Mouse (Mus musculus): ENCODE measurements at regions not wholly inside any gene's neighbourhood (a gene's known extent, or its start where the extent isn't known, plus 50 kb on each side); places are given as distances from the start of the nearest gene placed in this dataset.

DNA sequence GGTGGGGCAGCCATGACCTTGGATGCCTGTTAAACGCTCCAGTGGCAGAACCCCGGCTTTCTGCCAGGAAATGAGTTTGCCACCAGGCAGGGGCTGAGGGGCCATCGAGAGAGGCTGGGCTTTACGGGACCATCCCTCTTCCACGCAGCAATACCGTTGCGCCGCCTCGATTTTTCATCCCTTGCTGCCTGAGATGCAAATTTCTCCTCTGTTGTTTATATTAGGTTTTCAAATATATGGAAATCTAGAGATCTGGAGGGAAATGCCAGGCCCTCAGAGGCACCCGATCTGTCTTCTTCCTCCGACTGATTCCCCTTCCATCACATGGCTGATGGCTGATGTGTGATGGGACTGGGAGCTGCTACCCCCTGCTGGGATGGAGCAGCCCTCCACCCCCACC, 234.4 kb downstream of the Gm26897 start:
- Histone ChIP-seq H3K27ac (ENCODE audit: low read depth, low read length) (no peak overlapping the region), H3K4me2 (ENCODE audit: low read depth, low read length) (no peak overlapping the region), H3K9me3 (ENCODE audit: control insufficient read depth, low read length) (no peaks in the 10 kb centered on the region), H3K27me3 (ENCODE audit: control insufficient read depth, insufficient read depth, low read length) (no peaks in the 10 kb centered on the region), H3K4me1 (ENCODE audit: control insufficient read depth, insufficient read depth, low read length) (no peaks in the 10 kb centered on the region), H3K9ac (replicated peaks; ENCODE audit: low read depth, low read length) (no peak overlapping the region), H3K4me3 (ENCODE audit: low read depth, low read length) (no peak overlapping the region), H3K36me3 (ENCODE audit: control insufficient read depth, insufficient read depth, low read length) (no peaks in the 10 kb centered on the region)
- no peak for ATAC-seq (ENCODE audit: low read depth)
- WGBS, result 61% methylated on average over 11 of the region's 11 CpGs

GRCm38 (mm10) chr5:111968701-111969100, 235.0 kb downstream of the Gm26897 start:
- Histone ChIP-seq H3K9me3 (ENCODE audit: control insufficient read depth, low read length) (no peaks in the 10 kb centered on the region), H3K4me2 (ENCODE audit: low read depth, low read length) (no peak overlapping the region), H3K9ac (replicated peaks; ENCODE audit: low read depth, low read length) (no peak overlapping the region), H3K27me3 (ENCODE audit: control insufficient read depth, insufficient read depth, low read length) (no peaks in the 10 kb centered on the region), H3K4me1 (ENCODE audit: control insufficient read depth, insufficient read depth, low read length) (no peaks in the 10 kb centered on the region), H3K4me3 (ENCODE audit: low read depth, low read length) (no peak overlapping the region), H3K36me3 (ENCODE audit: control insufficient read depth, insufficient read depth, low read length) (no peaks in the 10 kb centered on the region), H3K27ac (ENCODE audit: low read depth, low read length) (no peak overlapping the region)
- no peak for ATAC-seq (ENCODE audit: low read depth)
- WGBS, result 78% methylated on average over 1 of the region's 1 CpGs

GRCm38 (mm10) chr5:111971193-111971592, 237.5 kb downstream of the Gm26897 start:
- H3K4me2 ChIP-seq (ENCODE audit: low read depth, low read length), result no peak overlapping the region
- H3K27me3 ChIP-seq (ENCODE audit: control insufficient read depth, insufficient read depth, low read length), result no peaks in the 10 kb centered on the region
- H3K9ac ChIP-seq (replicated peaks; ENCODE audit: low read depth, low read length), result no peak overlapping the region
- no peak for ATAC-seq (ENCODE audit: low read depth)
- no peak overlapping the region for H3K27ac ChIP-seq (ENCODE audit: low read depth, low read length)
- no peaks in the 10 kb centered on the region for H3K4me1 ChIP-seq (ENCODE audit: control insufficient read depth, insufficient read depth, low read length)
- H3K4me3 ChIP-seq (ENCODE audit: low read depth, low read length), result no peak overlapping the region
- H3K9me3 ChIP-seq (ENCODE audit: control insufficient read depth, low read length), result peaks cover 4% of the 10 kb centered on the region; the same call in 1 of the 2 replicates
- 81% methylated on average over 3 of the region's 3 CpGs for WGBS
- H3K36me3 ChIP-seq (ENCODE audit: control insufficient read depth, insufficient read depth, low read length), result no peaks in the 10 kb centered on the region

DNA sequence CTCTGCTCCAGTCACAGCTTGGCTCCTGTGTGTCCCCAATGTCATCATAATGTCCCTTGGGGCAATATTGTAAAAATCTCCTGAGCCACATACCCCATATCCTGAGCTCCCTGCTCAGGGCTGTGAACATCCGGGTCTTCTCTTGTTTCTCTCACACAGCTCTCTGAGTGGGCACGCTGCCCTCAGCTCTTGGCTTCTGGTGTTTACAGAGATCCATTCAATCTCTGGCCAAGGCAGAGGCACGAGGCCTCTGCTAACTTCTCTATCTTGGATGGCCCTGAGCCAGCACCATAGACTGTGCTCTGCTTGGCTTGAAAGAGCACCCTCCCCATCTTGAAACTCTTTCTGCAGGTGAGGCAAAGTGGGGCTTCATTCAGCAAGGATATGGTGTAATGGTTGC, 238.2 kb downstream of the Gm26897 start:
- H3K4me3 ChIP-seq (ENCODE audit: low read depth, low read length), result no peak overlapping the region
- H3K4me1 ChIP-seq (ENCODE audit: control insufficient read depth, insufficient read depth, low read length), result no peaks in the 10 kb centered on the region
- H3K27me3 ChIP-seq (ENCODE audit: control insufficient read depth, insufficient read depth, low read length), result no peaks in the 10 kb centered on the region
- no peak overlapping the region for H3K9ac ChIP-seq (replicated peaks; ENCODE audit: low read depth, low read length)
- H3K9me3 ChIP-seq (ENCODE audit: control insufficient read depth, low read length), result peaks cover 4% of the 10 kb centered on the region; the same call in 1 of the 2 replicates
- ATAC-seq (ENCODE audit: low read depth), result no peak
- no peak overlapping the region for H3K4me2 ChIP-seq (ENCODE audit: low read depth, low read length)
- H3K36me3 ChIP-seq (ENCODE audit: control insufficient read depth, insufficient read depth, low read length), result no peaks in the 10 kb centered on the region
- no peak overlapping the region for H3K27ac ChIP-seq (ENCODE audit: low read depth, low read length)
- WGBS, result 67% methylated on average over 3 of the region's 3 CpGs

DNA sequence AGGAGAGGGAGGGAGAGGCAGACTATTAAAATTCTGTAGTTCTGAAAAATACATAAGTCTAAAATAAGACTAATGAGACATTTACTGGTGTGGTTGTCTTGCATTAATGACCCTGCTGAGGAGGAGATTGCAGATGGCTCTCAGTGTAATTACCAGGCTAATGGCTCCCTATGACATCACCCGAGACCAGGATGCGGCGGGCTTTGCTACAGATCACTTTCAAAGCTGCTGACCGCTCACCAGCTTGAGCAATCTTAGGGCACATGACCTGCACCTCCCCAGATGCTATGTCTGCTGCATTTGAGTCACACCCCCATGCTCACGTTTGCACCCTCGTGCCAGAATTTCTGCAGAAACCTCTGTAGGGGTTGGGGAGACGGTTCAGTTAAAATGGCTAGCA, 242.0 kb downstream of the Gm26897 start:
- H3K4me3 ChIP-seq (ENCODE audit: low read depth, low read length), result no peak overlapping the region
- no peak; the same call in 1 of the 2 replicates for ATAC-seq (ENCODE audit: low read depth)
- no peak overlapping the region for H3K4me2 ChIP-seq (ENCODE audit: low read depth, low read length)
- no peaks in the 10 kb centered on the region for H3K36me3 ChIP-seq (ENCODE audit: control insufficient read depth, insufficient read depth, low read length)
- H3K27ac ChIP-seq (ENCODE audit: low read depth, low read length), result no peak overlapping the region
- H3K4me1 ChIP-seq (ENCODE audit: control insufficient read depth, insufficient read depth, low read length), result no peaks in the 10 kb centered on the region
- no peak overlapping the region for H3K9ac ChIP-seq (replicated peaks; ENCODE audit: low read depth, low read length)
- 5% methylated on average over 7 of the region's 7 CpGs for WGBS
- H3K27me3 ChIP-seq (ENCODE audit: control insufficient read depth, insufficient read depth, low read length), result no peaks in the 10 kb centered on the region
- peaks cover 4% of the 10 kb centered on the region; the same call in 1 of the 2 replicates for H3K9me3 ChIP-seq (ENCODE audit: control insufficient read depth, low read length)

DNA sequence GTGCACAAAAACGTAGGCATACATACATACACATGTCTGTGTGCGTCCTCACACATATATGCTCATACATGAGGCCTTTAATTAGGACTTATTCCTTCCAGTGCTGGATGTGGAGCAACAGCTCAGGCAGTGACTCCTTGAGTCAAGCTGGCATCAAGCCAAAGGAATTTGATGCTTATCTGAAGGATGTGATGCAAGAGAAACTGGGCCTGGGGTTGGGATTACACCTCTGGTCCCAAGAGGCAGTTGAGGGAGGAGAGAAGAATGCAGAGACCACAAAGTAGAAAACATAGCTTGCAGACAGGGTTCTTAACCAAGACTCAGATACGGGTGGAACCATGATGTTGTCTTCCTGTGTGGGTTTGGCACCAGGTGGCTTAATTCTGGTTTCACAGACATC, 245.9 kb downstream of the Gm26897 start:
- WGBS, result 88% methylated on average over 3 of the region's 3 CpGs
- ATAC-seq (ENCODE audit: low read depth), result no peak
- Histone ChIP-seq H3K36me3 (ENCODE audit: control insufficient read depth, insufficient read depth, low read length) (no peaks in the 10 kb centered on the region), H3K27ac (ENCODE audit: low read depth, low read length) (no peak overlapping the region), H3K9ac (replicated peaks; ENCODE audit: low read depth, low read length) (no peak overlapping the region), H3K27me3 (ENCODE audit: control insufficient read depth, insufficient read depth, low read length) (no peaks in the 10 kb centered on the region), H3K9me3 (ENCODE audit: control insufficient read depth, low read length) (peaks cover 4% of the 10 kb centered on the region; the same call in 1 of the 2 replicates), H3K4me2 (ENCODE audit: low read depth, low read length) (no peak overlapping the region), H3K4me1 (ENCODE audit: control insufficient read depth, insufficient read depth, low read length) (no peaks in the 10 kb centered on the region), H3K4me3 (ENCODE audit: low read depth, low read length) (no peak overlapping the region)

GRCm38 (mm10) chr5:111982106-111982505, 248.4 kb downstream of the Gm26897 start:
- WGBS, result 95% methylated on average over 2 of the region's 2 CpGs
- H3K27me3 ChIP-seq (ENCODE audit: control insufficient read depth, insufficient read depth, low read length), result no peaks in the 10 kb centered on the region
- H3K4me2 ChIP-seq (ENCODE audit: low read depth, low read length), result no peak overlapping the region
- no peak overlapping the region for H3K4me3 ChIP-seq (ENCODE audit: low read depth, low read length)
- no peak overlapping the region for H3K27ac ChIP-seq (ENCODE audit: low read depth, low read length)
- H3K9me3 ChIP-seq (ENCODE audit: control insufficient read depth, low read length), result no peaks in the 10 kb centered on the region
- H3K4me1 ChIP-seq (ENCODE audit: control insufficient read depth, insufficient read depth, low read length), result no peaks in the 10 kb centered on the region
- H3K36me3 ChIP-seq (ENCODE audit: control insufficient read depth, insufficient read depth, low read length), result no peaks in the 10 kb centered on the region
- no peak for ATAC-seq (ENCODE audit: low read depth)
- no peak overlapping the region for H3K9ac ChIP-seq (replicated peaks; ENCODE audit: low read depth, low read length)

- Histone ChIP-seq H3K27ac (ENCODE audit: low read depth, low read length) (no peak overlapping the region), H3K27me3 (ENCODE audit: control insufficient read depth, insufficient read depth, low read length) (no peaks in the 10 kb centered on the region), H3K9me3 (ENCODE audit: control insufficient read depth, low read length) (no peaks in the 10 kb centered on the region), H3K4me2 (ENCODE audit: low read depth, low read length) (no peak overlapping the region), H3K4me3 (ENCODE audit: low read depth, low read length) (no peak overlapping the region), H3K9ac (replicated peaks; ENCODE audit: low read depth, low read length) (no peak overlapping the region), H3K4me1 (ENCODE audit: control insufficient read depth, insufficient read depth, low read length) (no peaks in the 10 kb centered on the region), H3K36me3 (ENCODE audit: control insufficient read depth, insufficient read depth, low read length) (no peaks in the 10 kb centered on the region)
- ATAC-seq (ENCODE audit: low read depth), result no peak
- 53% methylated on average over 8 of the region's 8 CpGs for WGBS
Observed at GRCm38 (mm10) chr5:111985997-111986396, 252.3 kb downstream of the Gm26897 start.

DNA sequence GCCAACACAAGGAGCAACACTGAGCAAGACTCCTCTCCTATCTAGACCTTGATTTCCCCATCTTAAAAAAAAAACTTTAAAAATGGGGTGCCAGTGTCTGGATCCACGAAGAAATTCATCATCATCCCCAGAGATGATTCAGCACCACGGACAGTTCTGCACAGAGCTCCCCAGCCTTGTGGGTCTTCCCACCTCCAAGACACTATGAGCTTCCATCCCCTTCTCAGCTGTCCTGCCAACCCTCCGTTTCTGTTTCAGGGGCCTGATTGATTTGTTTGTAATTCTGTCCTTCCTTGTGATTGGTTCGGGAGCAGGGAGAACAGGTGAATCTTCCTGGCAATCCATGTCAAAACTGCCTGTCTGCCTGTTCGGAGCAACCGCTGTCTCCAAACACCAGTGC, 253.3 kb downstream of the Gm26897 start:
- no peaks in the 10 kb centered on the region for H3K9me3 ChIP-seq (ENCODE audit: control insufficient read depth, low read length)
- no peak overlapping the region for H3K9ac ChIP-seq (replicated peaks; ENCODE audit: low read depth, low read length)
- ATAC-seq (ENCODE audit: low read depth), result no peak
- no peaks in the 10 kb centered on the region for H3K36me3 ChIP-seq (ENCODE audit: control insufficient read depth, insufficient read depth, low read length)
- no peaks in the 10 kb centered on the region for H3K4me1 ChIP-seq (ENCODE audit: control insufficient read depth, insufficient read depth, low read length)
- 56% methylated on average over 6 of the region's 6 CpGs for WGBS
- no peak overlapping the region for H3K4me2 ChIP-seq (ENCODE audit: low read depth, low read length)
- H3K4me3 ChIP-seq (ENCODE audit: low read depth, low read length), result no peak overlapping the region
- H3K27me3 ChIP-seq (ENCODE audit: control insufficient read depth, insufficient read depth, low read length), result no peaks in the 10 kb centered on the region
- H3K27ac ChIP-seq (ENCODE audit: low read depth, low read length), result no peak overlapping the region

GRCm38 (mm10) chr5:111991805-111992204, 258.1 kb downstream of the Gm26897 start:
- Histone ChIP-seq H3K27me3 (ENCODE audit: control insufficient read depth, insufficient read depth, low read length) (no peaks in the 10 kb centered on the region), H3K4me2 (ENCODE audit: low read depth, low read length) (no peak overlapping the region), H3K4me3 (ENCODE audit: low read depth, low read length) (no peak overlapping the region), H3K27ac (ENCODE audit: low read depth, low read length) (no peak overlapping the region), H3K36me3 (ENCODE audit: control insufficient read depth, insufficient read depth, low read length) (no peaks in the 10 kb centered on the region), H3K4me1 (ENCODE audit: control insufficient read depth, insufficient read depth, low read length) (no peaks in the 10 kb centered on the region), H3K9me3 (ENCODE audit: control insufficient read depth, low read length) (no peaks in the 10 kb centered on the region), H3K9ac (replicated peaks; ENCODE audit: low read depth, low read length) (no peak overlapping the region)
- WGBS, result 87% methylated on average over 10 of the region's 10 CpGs
- ATAC-seq (ENCODE audit: low read depth), result no peak
